Mouse (Mus musculus): ENCODE measurements around the gene Npas3.

DNA sequence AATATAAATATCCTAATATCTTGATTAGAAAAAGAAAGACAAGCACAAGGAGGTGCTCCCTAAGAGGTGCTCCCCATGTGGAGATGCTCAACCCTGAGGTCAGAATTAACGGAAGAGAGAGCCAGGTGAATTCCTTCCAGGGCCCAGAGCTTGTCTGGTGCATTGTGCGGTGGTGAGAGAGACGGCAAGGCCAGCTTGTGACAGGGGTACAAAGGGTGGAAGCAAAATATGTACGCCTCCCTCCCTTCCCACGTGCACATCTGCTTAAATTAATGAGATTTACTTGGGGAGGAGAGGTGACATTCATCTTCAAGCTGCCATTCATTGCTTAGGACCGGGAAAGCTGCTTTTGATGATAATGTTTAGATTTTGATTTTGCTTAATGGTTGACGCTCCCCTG lies 713.5 kb downstream of the Npas3 start:
- TF ChIP-seq CEBPB (IDR thresholded peaks at IDR 0.05; ENCODE audit: insufficient read depth, poor library complexity, severe bottlenecking), result no peak
- no peak for TF ChIP-seq POLR2A (IDR thresholded peaks at IDR 0.05; ENCODE audit: insufficient read length, low read depth)
- no peak for TF ChIP-seq POLR2AphosphoS2 (IDR thresholded peaks at IDR 0.05; ENCODE audit: insufficient read length, low read depth)
- no peak for TF ChIP-seq TCF3 (IDR thresholded peaks at IDR 0.05; ENCODE audit: insufficient read length, low read depth)
- TF ChIP-seq MAX (IDR thresholded peaks at IDR 0.05; ENCODE audit: low read depth), result no peak
- no peak for TF ChIP-seq MYOG (IDR thresholded peaks at IDR 0.05; ENCODE audit: control insufficient read depth in 1 of 3, insufficient read depth in 1 of 3, insufficient read length in 2 of 3, low read depth in 2 of 3)
- no peak for TF ChIP-seq E2F4 (IDR thresholded peaks at IDR 0.05; ENCODE audit: insufficient read depth)
